Comparison of ENCODE assay signal across 26 mouse cellular contexts in genomic region chr5:40780363-40780762, GRCm38 (mm10).
DNase-seq lines count a peak whose midpoint lies in the region; ATAC-seq and TF ChIP-seq lines count a peak whose summit lies in the region.
"Had no signal": no experiment of that assay in that cellular context is flagged by ENCODE, and none has a peak within 500 bp of the region (broad histone marks: within the 10 kb centered on the region; RNA-seq: fewer than 3 reads in every experiment).

No protein-coding gene starts in this region.

- no peak for TF ChIP-seq POLR2A in liver, adult 2 months (IDR thresholded peaks at IDR 0.05; ENCODE audit: extremely low read depth, insufficient read depth, low read length)

- no peaks in the 10 kb centered on the region for H3K36me3 ChIP-seq in intestine, embryonic 14.5 days (ENCODE audit: control insufficient read depth, insufficient read depth, low read length)
- H3K36me3 ChIP-seq in intestine, postnatal 0 days (ENCODE audit: control insufficient read depth, insufficient read depth) = no peaks in the 10 kb centered on the region
- no peaks in the 10 kb centered on the region for H3K36me3 ChIP-seq in liver, adult 2 months (ENCODE audit: control insufficient read depth, insufficient read depth, low read length)
- no peaks in the 10 kb centered on the region for H3K36me3 ChIP-seq in liver, postnatal 0 days (replicated peaks; ENCODE audit: insufficient read depth, low read length)
- H3K36me3 ChIP-seq in embryonic facial prominence, embryonic 10.5 days (replicated peaks) = no peaks in the 10 kb centered on the region
- no peaks in the 10 kb centered on the region for H3K36me3 ChIP-seq in intestine, embryonic 16.5 days (ENCODE audit: control insufficient read depth, insufficient read depth, low read length)
- H3K36me3 ChIP-seq: embryonic facial prominence, embryonic 13.5 days; embryonic facial prominence, embryonic 15.5 days; forebrain, embryonic 10.5 days; forebrain, embryonic 12.5 days; G1E had no signal

- H3K4me1 ChIP-seq in intestine, embryonic 14.5 days (replicated peaks; ENCODE audit: control insufficient read depth, insufficient read depth, low read length) = no peaks in the 10 kb centered on the region
- H3K4me1 ChIP-seq in intestine, postnatal 0 days (replicated peaks; ENCODE audit: control insufficient read depth, insufficient read depth, low read length) = no peaks in the 10 kb centered on the region
- H3K4me1 ChIP-seq in liver, adult 2 months (ENCODE audit: control insufficient read depth, insufficient read depth, low read length) = no peaks in the 10 kb centered on the region
- no peaks in the 10 kb centered on the region for H3K4me1 ChIP-seq in liver, postnatal 0 days (ENCODE audit: insufficient read depth)
- 0 out of 2 replicates have a peak, but pooled peaks cover 4% of the 10 kb centered on the region for H3K4me1 ChIP-seq in embryonic facial prominence, embryonic 10.5 days
- H3K4me1 ChIP-seq in intestine, embryonic 16.5 days (ENCODE audit: control insufficient read depth, insufficient read depth, low read length) = no peaks in the 10 kb centered on the region
- H3K4me1 ChIP-seq: embryonic facial prominence, embryonic 13.5 days; embryonic facial prominence, embryonic 15.5 days; forebrain, embryonic 10.5 days; forebrain, embryonic 12.5 days had no signal

- H3K27me3 ChIP-seq in intestine, embryonic 14.5 days (replicated peaks; ENCODE audit: control insufficient read depth, insufficient read depth, low read length) = no peaks in the 10 kb centered on the region
- H3K27me3 ChIP-seq in intestine, postnatal 0 days (replicated peaks; ENCODE audit: control insufficient read depth, insufficient read depth, low read length) = no peaks in the 10 kb centered on the region
- H3K27me3 ChIP-seq in liver, adult 2 months (ENCODE audit: control insufficient read depth, insufficient read depth, low read length) = no peaks in the 10 kb centered on the region
- H3K27me3 ChIP-seq in liver, postnatal 0 days (ENCODE audit: insufficient read depth, low read length) = no peaks in the 10 kb centered on the region
- H3K27me3 ChIP-seq in embryonic facial prominence, embryonic 10.5 days (replicated peaks; ENCODE audit: low read depth, poor library complexity, severe bottlenecking) = no peaks in the 10 kb centered on the region
- no peaks in the 10 kb centered on the region for H3K27me3 ChIP-seq in intestine, embryonic 16.5 days (replicated peaks; ENCODE audit: control insufficient read depth, insufficient read depth, low read length)
- H3K27me3 ChIP-seq: embryonic facial prominence, embryonic 13.5 days; embryonic facial prominence, embryonic 15.5 days; forebrain, embryonic 12.5 days; Patski had no signal

- no peak for TF ChIP-seq CTCF in intestine, postnatal 0 days (IDR thresholded peaks at IDR 0.05; ENCODE audit: low read depth)
- no peak for TF ChIP-seq CTCF in liver, adult 2 months (IDR thresholded peaks at IDR 0.05; ENCODE audit: low read depth, low read length)
- TF ChIP-seq CTCF in liver, postnatal 0 days (IDR thresholded peaks at IDR 0.05; ENCODE audit: low read depth) = no peak

- no peak overlapping the region for H3K27ac ChIP-seq in intestine, embryonic 14.5 days (ENCODE audit: low read depth)
- no peak overlapping the region for H3K27ac ChIP-seq in intestine, postnatal 0 days (ENCODE audit: low read depth, low read length)
- no peak overlapping the region for H3K27ac ChIP-seq in liver, adult 2 months (replicated peaks; ENCODE audit: insufficient read depth, low read depth, low read length)
- no peak overlapping the region for H3K27ac ChIP-seq in liver, postnatal 0 days (ENCODE audit: low read depth)
- H3K27ac ChIP-seq in embryonic facial prominence, embryonic 10.5 days (replicated peaks) = no peak overlapping the region
- H3K27ac ChIP-seq in intestine, embryonic 16.5 days (ENCODE audit: low read length) = no peak overlapping the region
- H3K27ac ChIP-seq: embryonic facial prominence, embryonic 13.5 days; embryonic facial prominence, embryonic 15.5 days; forebrain, embryonic 10.5 days; forebrain, embryonic 12.5 days had no signal

- TF ChIP-seq EP300 in liver, postnatal 0 days (IDR thresholded peaks at IDR 0.05; ENCODE audit: low read depth) = no peak

- no peak for DNase-seq in intestine, embryonic 14.5 days (ENCODE audit: low spot score)
- DNase-seq in liver, adult 2 months (ENCODE audit: extremely low read depth, low read depth, low spot score) = peak; percentile 44
- DNase-seq in liver, postnatal 0 days = no peak
- DNase-seq in embryonic facial prominence, embryonic 10.5 days (ENCODE audit: low spot score) = peak; percentile 7
- DNase-seq in urinary bladder, postnatal 10 days (ENCODE audit: low spot score) = no peak
- DNase-seq: adrenal gland, adult 8-10 months; adrenal gland, postnatal 14 days; adrenal gland, postnatal 36 days; B cell, adult 2 months; cerebellum, adult 11-12 months; cerebellum, adult 2 months; cerebellum, adult 9-10 months; cerebellum, postnatal 10 days; cerebellum, postnatal 25 days had no signal

- no peak overlapping the region for H3K4me3 ChIP-seq in intestine, embryonic 14.5 days (ENCODE audit: low read depth, low read length)
- no peak overlapping the region for H3K4me3 ChIP-seq in intestine, postnatal 0 days (ENCODE audit: low read depth, low read length)
- no peak overlapping the region for H3K4me3 ChIP-seq in liver, adult 2 months (ENCODE audit: insufficient read depth, low read depth, low read length)
- H3K4me3 ChIP-seq in liver, postnatal 0 days (ENCODE audit: low read depth, low read length) = no peak overlapping the region
- no peak overlapping the region for H3K4me3 ChIP-seq in embryonic facial prominence, embryonic 10.5 days
- H3K4me3 ChIP-seq in intestine, embryonic 16.5 days (ENCODE audit: low read length) = no peak overlapping the region
- H3K4me3 ChIP-seq: embryonic facial prominence, embryonic 13.5 days; embryonic facial prominence, embryonic 15.5 days; erythroblast, embryonic 14.5 days; forebrain, embryonic 10.5 days; forebrain, embryonic 12.5 days had no signal

- no peak overlapping the region for H3K4me2 ChIP-seq in intestine, embryonic 14.5 days (ENCODE audit: low read length)
- H3K4me2 ChIP-seq in intestine, postnatal 0 days (replicated peaks; ENCODE audit: low read depth) = no peak overlapping the region
- no peak overlapping the region for H3K4me2 ChIP-seq in liver, postnatal 0 days (ENCODE audit: low read depth, low read length)
- no peak overlapping the region for H3K4me2 ChIP-seq in intestine, embryonic 16.5 days (ENCODE audit: low read depth, low read length)
- H3K4me2 ChIP-seq: embryonic facial prominence, embryonic 13.5 days; embryonic facial prominence, embryonic 15.5 days; forebrain, embryonic 12.5 days had no signal

- H3K9ac ChIP-seq in intestine, embryonic 14.5 days (ENCODE audit: low read length) = no peak overlapping the region
- H3K9ac ChIP-seq in intestine, postnatal 0 days (ENCODE audit: low read depth, low read length) = no peak overlapping the region
- no peak overlapping the region for H3K9ac ChIP-seq in liver, adult 2 months (ENCODE audit: low read depth, low read length)
- H3K9ac ChIP-seq in liver, postnatal 0 days (replicated peaks) = no peak overlapping the region
- no peak overlapping the region for H3K9ac ChIP-seq in intestine, embryonic 16.5 days (ENCODE audit: low read depth, low read length)
- H3K9ac ChIP-seq: embryonic facial prominence, embryonic 13.5 days; embryonic facial prominence, embryonic 15.5 days; forebrain, embryonic 12.5 days had no signal

- no peaks in the 10 kb centered on the region for H3K79me2 ChIP-seq in liver, adult 2 months (ENCODE audit: control insufficient read depth, insufficient read depth, low read length)

- WGBS in intestine, embryonic 14.5 days = 35% methylated on average over 1 of the region's 1 CpGs
- 29% methylated on average over 1 of the region's 1 CpGs for WGBS in intestine, postnatal 0 days
- WGBS in liver, adult 2 months = 33% methylated on average over 1 of the region's 1 CpGs
- 39% methylated on average over 1 of the region's 1 CpGs for WGBS in liver, postnatal 0 days (ENCODE audit: insufficient replicate concordance)
- WGBS in embryonic facial prominence, embryonic 10.5 days = 77% methylated on average over 1 of the region's 1 CpGs
- 36% methylated on average over 1 of the region's 1 CpGs for WGBS in intestine, embryonic 16.5 days

- H3K9me3 ChIP-seq in intestine, embryonic 14.5 days (ENCODE audit: control insufficient read depth, low read length) = no peaks in the 10 kb centered on the region
- no peaks in the 10 kb centered on the region for H3K9me3 ChIP-seq in intestine, postnatal 0 days (ENCODE audit: control insufficient read depth)
- no peaks in the 10 kb centered on the region for H3K9me3 ChIP-seq in liver, postnatal 0 days (ENCODE audit: low read length)
- H3K9me3 ChIP-seq in embryonic facial prominence, embryonic 10.5 days = no peaks in the 10 kb centered on the region
- no peaks in the 10 kb centered on the region for H3K9me3 ChIP-seq in intestine, embryonic 16.5 days (ENCODE audit: control insufficient read depth, low read length)
- H3K9me3 ChIP-seq: embryonic facial prominence, embryonic 13.5 days; embryonic facial prominence, embryonic 15.5 days; forebrain, embryonic 10.5 days; forebrain, embryonic 12.5 days had no signal

- 0 out of 2 replicates have a peak, but pooled peaks have one; percentile 66 for ATAC-seq in intestine, embryonic 14.5 days (replicated peaks; ENCODE audit: low FRiP score, low TSS enrichment, low read depth)
- ATAC-seq in intestine, postnatal 0 days = no peak
- no peak for ATAC-seq in liver, postnatal 0 days
- 0 out of 2 replicates have a peak, but pooled peaks have one; percentile 59 for ATAC-seq in intestine, embryonic 16.5 days
- ATAC-seq: activated CD4-positive, CD25-positive, alpha-beta regulatory T cell, adult 4 months; CD4-positive, CD25-positive, alpha-beta regulatory T cell, adult 4 months; forebrain, embryonic 14.5 days; Patski had no signal

Comparison
In these comparisons a context has a peak if more than half of its experiments do, and no peak if none do; other contexts are left out.
1. ATAC-seq: peak in intestine, embryonic 14.5 days (single experiment) and intestine, embryonic 16.5 days (single experiment); none in intestine, postnatal 0 days (single experiment) and liver, postnatal 0 days (single experiment).
2. DNase-seq: peak in liver, adult 2 months (single experiment) and embryonic facial prominence, embryonic 10.5 days (single experiment); none in intestine, embryonic 14.5 days (single experiment), liver, postnatal 0 days (single experiment) and urinary bladder, postnatal 10 days (single experiment).